Mouse (Mus musculus) MEL (cell line): Measurements from ENCODE around the gene Pla2g4c. TPM values are rescaled to one million over a fixed set of nuclear protein-coding genes. Genes with fewer than 3 reads are reported as not detected.

Source experiments
- DNase-seq: peaks from one replicate; pipeline ENCODE4 v3.0.0; 2011; ENCODE audit warnings: low read depth, low spot score
- H3K27ac ChIP-seq: 2 replicates; pipeline ENCODE4 v1.5.1; 2012; ENCODE audit warnings: low read depth, mild to moderate bottlenecking, control low read depth, low read length, moderate library complexity; ENCODE audit not compliant: control insufficient read depth
- H3K27me3 ChIP-seq, 2 experiments: fragments of 150-350 bp in 1 of 2; sonication (generic) in 1 of 2; 2 replicates each; pipeline ENCODE4 v1.6.1; 2012; ENCODE audit warnings: low read length in 2 of 2, mild to moderate bottlenecking in 2 of 2, improper control_type of control experiment in 1 of 2, moderate library complexity in 1 of 2; ENCODE audit not compliant: insufficient read depth in 2 of 2, control insufficient read depth in 1 of 2
- H3K36me3 ChIP-seq, 2 experiments: 2 replicates each; pipeline ENCODE4 v1.6.1; 2012 to 2014; ENCODE audit warnings: low read length in 2 of 2, improper control_type of control experiment in 1 of 2, inconsistent platforms in 1 of 2, mild to moderate bottlenecking in 1 of 2; ENCODE audit not compliant: insufficient read depth in 2 of 2, control insufficient read depth in 1 of 2
- H3K4me1 ChIP-seq, 2 experiments: fragments of 150-350 bp in 1 of 2; sonication (generic) in 1 of 2; 2 replicates each; pipeline ENCODE4 v1.6.1; 2012; ENCODE audit warnings: low read length in 2 of 2, improper control_type of control experiment in 1 of 2, mild to moderate bottlenecking in 1 of 2; ENCODE audit not compliant: insufficient read depth in 2 of 2, control insufficient read depth in 1 of 2
- H3K4me3 ChIP-seq, 2 experiments: fragments of 150-350 bp in 1 of 2; sonication (generic) in 1 of 2; 2 replicates each; pipeline ENCODE4 v1.5.1; 2012; ENCODE audit warnings: low read depth in 2 of 2, low read length in 2 of 2, mild to moderate bottlenecking in 2 of 2, moderate library complexity in 2 of 2, control low read depth in 1 of 2, improper control_type of control experiment in 1 of 2; ENCODE audit not compliant: control insufficient read depth in 1 of 2, insufficient read depth in 1 of 2
- H3K79me2 ChIP-seq: 2 replicates; pipeline ENCODE4 v1.6.1; 2012; ENCODE audit warnings: mild to moderate bottlenecking, low read length, moderate library complexity; ENCODE audit not compliant: control insufficient read depth, poor library complexity, insufficient read depth
- H3K9ac ChIP-seq: 2 replicates; pipeline ENCODE4 v1.6.1; 2012; ENCODE audit warnings: low read depth, mild to moderate bottlenecking, control low read depth, low read length, moderate library complexity; ENCODE audit not compliant: control insufficient read depth, poor library complexity, severe bottlenecking
- H3K9me3 ChIP-seq: fragments of 150-350 bp; sonication (generic); replicated peaks from 2 replicates; pipeline ENCODE4 v1.6.1; 2012; ENCODE audit warnings: mild to moderate bottlenecking, low read length, improper control_type of control experiment, moderate library complexity; ENCODE audit not compliant: insufficient read depth
- BHLHE40 ChIP-seq: IDR thresholded peaks from 2 replicates; pipeline ENCODE4 v1.6.1; 2012; ENCODE audit warnings: low read depth, mild to moderate bottlenecking, inconsistent platforms, low read length, improper control_type of control experiment, borderline replicate concordance
- ELF1 ChIP-seq: IDR thresholded peaks from 2 replicates; pipeline ENCODE4 v1.6.1; 2014; ENCODE audit warnings: low read depth, mild to moderate bottlenecking, inconsistent platforms, low read length, improper control_type of control experiment, moderate library complexity
- ETS1 ChIP-seq: IDR thresholded peaks from 2 replicates; pipeline ENCODE4 v1.6.1; 2012; ENCODE audit warnings: low read depth, mild to moderate bottlenecking, inconsistent platforms, low read length, improper control_type of control experiment, moderate library complexity
- GABPA ChIP-seq: IDR thresholded peaks from 2 replicates; pipeline ENCODE4 v1.6.1; 2012; ENCODE audit warnings: low read depth, mild to moderate bottlenecking, inconsistent platforms, low read length, improper control_type of control experiment, moderate library complexity
- GATA1 ChIP-seq: IDR thresholded peaks from 2 replicates; pipeline ENCODE4 v1.6.1; 2011; ENCODE audit warnings: low read depth, low read length, improper control_type of control experiment
- JUND ChIP-seq: IDR thresholded peaks from 2 replicates; pipeline ENCODE4 v1.6.1; 2011; ENCODE audit warnings: low read depth, mild to moderate bottlenecking, improper control_type of control experiment, low read length
- MEF2A ChIP-seq: IDR thresholded peaks from 2 replicates; pipeline ENCODE4 v1.6.1; 2014; ENCODE audit warnings: low read depth, mild to moderate bottlenecking, inconsistent platforms, low read length, improper control_type of control experiment; ENCODE audit not compliant: poor library complexity, insufficient replicate concordance, severe bottlenecking; ENCODE audit errors: extremely low read depth
- MXI1 ChIP-seq: IDR thresholded peaks from 2 replicates; pipeline ENCODE4 v1.6.1; 2011; ENCODE audit warnings: mild to moderate bottlenecking, low read depth, low read length, improper control_type of control experiment
- MYB ChIP-seq: IDR thresholded peaks from 2 replicates; pipeline ENCODE4 v1.6.1; 2011; ENCODE audit warnings: mild to moderate bottlenecking, low read depth, low read length, improper control_type of control experiment
- NELFE ChIP-seq: IDR thresholded peaks from 2 replicates; pipeline ENCODE4 v1.6.1; 2011; ENCODE audit warnings: low read depth, low read length, improper control_type of control experiment
- POLR2AphosphoS2 ChIP-seq: IDR thresholded peaks from 2 replicates; pipeline ENCODE4 v1.6.1; 2011; ENCODE audit warnings: low read length, improper control_type of control experiment
- POLR2AphosphoS5 ChIP-seq: IDR thresholded peaks from 2 replicates; pipeline ENCODE4 v1.6.1; 2012; ENCODE audit warnings: low read depth, borderline replicate concordance, mild to moderate bottlenecking, inconsistent platforms, low read length, moderate library complexity, mixed read lengths
- RCOR1 ChIP-seq: IDR thresholded peaks from 2 replicates; pipeline ENCODE4 v1.6.1; 2012; ENCODE audit warnings: low read depth, mild to moderate bottlenecking, inconsistent platforms, low read length, improper control_type of control experiment
- TBP ChIP-seq: IDR thresholded peaks from 2 replicates; pipeline ENCODE4 v1.8.0; 2011; ENCODE audit warnings: low read depth, low read length, improper control_type of control experiment
- TCF12 ChIP-seq: IDR thresholded peaks from 2 replicates; pipeline ENCODE4 v1.6.1; 2014; ENCODE audit warnings: low read depth, mild to moderate bottlenecking, inconsistent platforms, low read length, improper control_type of control experiment, moderate library complexity
- UBTF ChIP-seq: IDR thresholded peaks from 2 replicates; pipeline ENCODE4 v1.6.1; 2012; ENCODE audit warnings: low read depth, mild to moderate bottlenecking, inconsistent platforms, low read length, improper control_type of control experiment, moderate library complexity, borderline replicate concordance; ENCODE audit not compliant: insufficient read depth
- ZMIZ1 ChIP-seq: IDR thresholded peaks from 2 replicates; pipeline ENCODE4 v1.6.1; 2012; ENCODE audit warnings: low read depth, mild to moderate bottlenecking, inconsistent platforms, low read length, improper control_type of control experiment, moderate library complexity
- ZNF384 ChIP-seq: IDR thresholded peaks from 2 replicates; pipeline ENCODE4 v1.6.1; 2012; ENCODE audit warnings: low read depth, mild to moderate bottlenecking, inconsistent platforms, low read length, improper control_type of control experiment
- polyA plus RNA-seq, 2 experiments: library from polyadenylated mRNA; stranded (reverse) in 1 of 2; unstranded in 1 of 2; fragments of >175 nt in 1 of 2; fragments of >200 nt in 1 of 2; gene quantifications; 2 replicates each; pipeline versions ENCODE4 v1.2.1 to v1.2.4; 2012; ENCODE audit warnings: low replicate concordance in 2 of 2, low read depth in 1 of 2; ENCODE audit not compliant: insufficient read length in 2 of 2, insufficient read depth in 1 of 2, missing spikeins in 1 of 2
- total RNA-seq: library from RNA; depleted of rRNA; stranded (reverse); fragments of 300-350 nt; gene quantifications from 2 replicates; pipeline ENCODE4 v1.2.3, GENCODE M21; 2012

Gene Pla2g4c
- total and polyA plus RNA-seq, 3 experiments, result 1.0 to 2.0 TPM; not detected in 1

GRCm38 (mm10) chr7:13355943-13356342 lies 31.5 kb downstream of the Pla2g4c start:
- H3K36me3 ChIP-seq, result peaks cover 0 to 4% of the 10 kb centered on the region in 2 experiments; a peak in 1 of 4 replicates
- H3K79me2 ChIP-seq, result no peaks in the 10 kb centered on the region
- H3K4me3 ChIP-seq, result no peak overlapping the region
- H3K9ac ChIP-seq, result no peak overlapping the region
- H3K9me3 ChIP-seq, result no peaks in the 10 kb centered on the region
- TF ChIP-seq ZMIZ1, result no peak
- no peak for TF ChIP-seq ELF1
- no peak for TF ChIP-seq BHLHE40
- no peak for TF ChIP-seq GABPA
- no peak for TF ChIP-seq ETS1
- TF ChIP-seq MEF2A, result no peak
- no peak for TF ChIP-seq POLR2AphosphoS5
- no peak for TF ChIP-seq TCF12
- TF ChIP-seq TBP, result no peak
- no peaks in the 10 kb centered on the region for H3K4me1 ChIP-seq
- no peaks in the 10 kb centered on the region for H3K27me3 ChIP-seq
- DNase-seq, result no peak
- no peak overlapping the region for H3K27ac ChIP-seq

GRCm38 (mm10) chr7:13380588-13380987 lies 56.1 kb downstream of the Pla2g4c start:
- Histone ChIP-seq H3K27ac (no peak overlapping the region), H3K9me3 (no peaks in the 10 kb centered on the region), H3K27me3 (no peaks in the 10 kb centered on the region), H3K79me2 (no peaks in the 10 kb centered on the region), H3K4me1 (no peaks in the 10 kb centered on the region), H3K9ac (no peak overlapping the region), H3K36me3 (no peaks in the 10 kb centered on the region), H3K4me3 (no peak overlapping the region)
- TF ChIP-seq NELFE (no peak), GATA1 (no peak), ZNF384 (no peak), POLR2AphosphoS2 (no peak), UBTF (no peak), BHLHE40 (no peak), MXI1 (no peak), GABPA (no peak), JUND (no peak), RCOR1 (no peak), TCF12 (no peak), MYB (no peak)
- no peak for DNase-seq
